ENCODE assay signal across 27 mouse cellular contexts in the genomic region with DNA sequence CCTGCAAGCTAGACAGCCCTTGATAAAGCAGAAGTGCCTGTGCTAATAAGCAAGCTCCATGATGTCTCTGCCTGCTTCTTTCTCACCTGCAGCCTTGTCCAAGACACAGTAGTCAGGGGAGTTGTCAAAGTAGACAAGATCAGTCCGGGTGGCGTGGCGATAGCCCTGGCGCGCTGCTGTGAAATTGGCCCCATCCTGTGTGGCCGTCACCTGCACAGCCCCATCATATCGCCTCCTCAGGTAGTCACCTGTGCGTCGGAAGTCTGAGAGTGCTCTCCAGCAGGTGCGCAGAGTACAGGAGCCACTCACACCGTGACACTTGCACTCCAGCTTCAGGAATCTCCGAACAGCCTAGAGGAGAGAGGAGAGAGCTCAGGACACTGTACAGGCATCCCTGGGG. TPM values are rescaled to one million over a fixed set of nuclear protein-coding genes. Genes with fewer than 3 reads are reported as not detected.
"Had no signal": no experiment of that assay in that cellular context is flagged by ENCODE, and none has a peak within 500 bp of the region (broad histone marks: within the 10 kb centered on the region; RNA-seq: fewer than 3 reads in every experiment).

No protein-coding gene starts in this region.

- DNase-seq: cerebellum, adult 2 months; cerebellum, adult 8-10 months; cerebellum, adult 9-10 months; cerebellum, adult 9-11 months; cerebellum, postnatal 10 days; cerebellum, postnatal 14 days; cerebellum, postnatal 25 days; cerebellum, postnatal 36 days; embryo, embryonic 11 days; forebrain, postnatal 0 days; gastrocnemius, adult 2 months; gastrocnemius, postnatal 10 days; gastrocnemius, postnatal 14 days; gastrocnemius, postnatal 25 days; gastrocnemius, postnatal 36 days; heart, adult 18-20 months; heart, adult 2 months had no signal

- H3K9me3 ChIP-seq: embryonic facial prominence, embryonic 10.5 days; embryonic facial prominence, embryonic 12.5 days; embryonic facial prominence, embryonic 13.5 days; embryonic facial prominence, embryonic 15.5 days; forebrain, embryonic 10.5 days; forebrain, embryonic 12.5 days; forebrain, embryonic 13.5 days; forebrain, embryonic 15.5 days had no signal

- H3K27ac ChIP-seq: embryonic facial prominence, embryonic 10.5 days; embryonic facial prominence, embryonic 12.5 days; embryonic facial prominence, embryonic 13.5 days; embryonic facial prominence, embryonic 15.5 days; forebrain, embryonic 10.5 days; forebrain, embryonic 12.5 days; forebrain, embryonic 13.5 days; forebrain, embryonic 15.5 days; gastrocnemius, adult 2 months; heart, adult 2 months had no signal

- H3K4me1 ChIP-seq: embryonic facial prominence, embryonic 10.5 days; embryonic facial prominence, embryonic 12.5 days; embryonic facial prominence, embryonic 15.5 days; forebrain, embryonic 10.5 days; forebrain, embryonic 12.5 days; forebrain, embryonic 13.5 days; forebrain, embryonic 15.5 days had no signal

- H3K27me3 ChIP-seq: embryonic facial prominence, embryonic 12.5 days; embryonic facial prominence, embryonic 13.5 days; embryonic facial prominence, embryonic 15.5 days; forebrain, embryonic 12.5 days; forebrain, embryonic 13.5 days; forebrain, embryonic 15.5 days had no signal

- H3K4me3 ChIP-seq: embryonic facial prominence, embryonic 10.5 days; embryonic facial prominence, embryonic 12.5 days; embryonic facial prominence, embryonic 13.5 days; embryonic facial prominence, embryonic 15.5 days; erythroblast, embryonic 14.5 days; forebrain, embryonic 10.5 days; forebrain, embryonic 12.5 days; forebrain, embryonic 13.5 days; forebrain, embryonic 15.5 days; gastrocnemius, adult 2 months; heart, adult 2 months had no signal

RNA-seq across cellular contexts. Expression of a gene that starts 10.8 kb away (rescaled TPM):
- total RNA-seq: granulocyte monocyte progenitor cell, adult 5-6 weeks had no signal
- polyA plus RNA-seq: erythroblast, embryonic 14.5 days had no signal
